Mouse (Mus musculus) erythroblast, embryonic 14.5 days (primary cell): ENCODE measurements around the gene Sbk1. TPM values are rescaled to one million over a fixed set of nuclear protein-coding genes. Genes with fewer than 3 reads are reported as not detected.

Experiments
- H3K27me3 ChIP-seq: 2 replicates; pipeline ENCODE4 v1.6.1; 2012; ENCODE audit warnings: inconsistent platforms; ENCODE audit not compliant: control insufficient read depth
- H3K36me3 ChIP-seq: 2 replicates; pipeline ENCODE4 v1.6.1; 2012; ENCODE audit warnings: mild to moderate bottlenecking, inconsistent platforms; ENCODE audit not compliant: control insufficient read depth
- H3K4me1 ChIP-seq: 2 replicates; pipeline ENCODE4 v1.6.1; 2012; ENCODE audit warnings: inconsistent platforms; ENCODE audit not compliant: control insufficient read depth
- H3K4me3 ChIP-seq: replicated peaks from 2 replicates; pipeline ENCODE3; 2012; ENCODE audit warnings: moderate library complexity, mild to moderate bottlenecking, inconsistent platforms
- H3K9me3 ChIP-seq: 2 replicates; pipeline ENCODE4 v1.6.1; 2012; ENCODE audit warnings: low read length, inconsistent platforms, mixed read lengths; ENCODE audit not compliant: control insufficient read depth
- GATA1 ChIP-seq: IDR thresholded peaks from 2 replicates; pipeline ENCODE4 v1.6.1; 2012; ENCODE audit warnings: low read length, inconsistent platforms, mixed read lengths
- TAL1 ChIP-seq: IDR thresholded peaks from 3 replicates; pipeline ENCODE4 v1.6.1; 2012; ENCODE audit warnings: low read length, inconsistent platforms, mixed read lengths
- polyA plus RNA-seq: library from polyadenylated mRNA; stranded (reverse); fragments of >175 nt; gene quantifications from 2 replicates; pipeline ENCODE4 v1.2.3, GENCODE M21; 2012

Sbk1 gene
- polyA plus RNA-seq, 1 experiment, result 0.05 TPM

DNA sequence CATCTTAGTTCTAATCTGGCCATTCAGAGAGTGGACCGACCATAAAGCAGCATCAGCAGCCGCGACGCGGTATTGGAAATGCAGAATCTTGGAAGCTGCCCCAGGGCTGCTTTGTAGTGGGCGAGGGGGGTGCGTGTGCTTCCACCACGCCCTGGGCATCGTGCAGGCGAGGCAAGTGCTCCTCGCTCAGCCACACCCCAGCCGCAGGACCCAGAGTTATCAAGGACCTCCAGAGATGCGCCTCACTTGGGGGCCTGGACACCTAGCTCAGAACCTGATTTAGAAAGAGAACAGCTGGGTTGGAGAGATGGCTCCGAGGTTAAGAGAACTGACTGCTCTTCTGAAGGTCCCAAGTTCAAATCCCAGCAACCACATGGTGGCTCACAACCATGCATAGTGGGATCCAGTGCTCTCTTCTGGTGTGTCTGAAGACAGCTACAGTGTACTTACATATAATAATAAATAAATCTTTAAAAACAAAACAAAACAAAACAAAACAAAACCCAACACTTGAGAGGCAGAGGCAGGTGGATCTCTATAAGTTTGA lies 31.5 kb upstream of the Sbk1 start:
- H3K4me3 ChIP-seq, result no peak overlapping the region
- H3K36me3 ChIP-seq, result no peaks in the 10 kb centered on the region
- H3K4me1 ChIP-seq, result peaks cover 5% of the 10 kb centered on the region
- no peaks in the 10 kb centered on the region for H3K27me3 ChIP-seq
- no peaks in the 10 kb centered on the region for H3K9me3 ChIP-seq
- no peak for TF ChIP-seq TAL1

DNA sequence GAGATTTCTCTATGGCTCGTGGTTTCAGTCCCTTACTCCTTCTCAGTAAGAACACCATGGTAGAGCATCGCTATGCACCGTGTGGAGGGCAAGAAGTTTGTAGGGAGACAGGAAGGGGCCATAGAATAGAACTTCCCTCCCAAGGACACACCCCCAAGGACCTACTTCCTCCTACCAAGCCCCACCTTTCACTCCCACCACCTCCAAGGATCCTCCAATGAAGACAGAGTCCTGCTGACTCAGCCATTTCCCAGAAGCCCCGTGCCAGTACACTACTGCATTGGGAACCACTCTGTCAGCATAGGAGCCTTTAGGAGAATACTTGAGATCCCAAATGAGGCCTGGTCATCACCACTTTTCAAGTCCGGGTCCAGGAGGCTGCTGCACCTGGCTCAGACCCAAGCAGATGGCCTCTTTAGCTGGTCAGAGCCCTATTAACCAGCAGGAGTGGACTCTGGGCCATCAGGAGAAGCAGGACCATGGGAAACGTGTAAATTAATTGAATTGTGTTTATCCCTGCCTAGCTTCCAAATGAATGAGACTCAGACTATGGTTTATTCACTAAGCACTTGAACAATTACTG lies 28.2 kb upstream of the Sbk1 start:
- Histone ChIP-seq H3K27me3 (peaks cover 6% of the 10 kb centered on the region; the same call in 1 of the 2 replicates), H3K36me3 (no peaks in the 10 kb centered on the region), H3K4me3 (no peak overlapping the region), H3K9me3 (no peaks in the 10 kb centered on the region), H3K4me1 (peaks cover 3% of the 10 kb centered on the region)
- no peak for TF ChIP-seq GATA1
- no peak for TF ChIP-seq TAL1

DNA sequence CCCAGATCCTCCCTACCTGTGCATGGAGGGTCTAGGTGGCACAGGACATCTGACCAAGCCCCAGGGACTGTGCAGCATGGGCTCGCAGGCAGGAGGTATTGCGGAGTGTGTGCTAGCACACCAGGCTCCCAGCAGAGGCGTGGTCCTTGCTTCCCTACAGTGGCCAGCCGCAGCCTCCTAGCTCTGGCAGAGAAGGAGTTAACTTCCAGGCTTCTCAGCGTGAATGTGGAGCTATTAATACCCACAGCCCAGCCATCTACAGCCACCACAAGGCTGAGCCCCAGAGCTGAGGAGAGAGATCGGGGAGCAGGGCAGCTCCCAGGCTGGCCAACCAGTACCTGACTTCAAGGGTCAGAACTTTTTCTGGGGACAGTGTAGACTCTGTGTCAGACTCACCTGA lies 24.3 kb upstream of the Sbk1 start:
- TF ChIP-seq TAL1 (no peak), GATA1 (no peak)
- no peaks in the 10 kb centered on the region for H3K36me3 ChIP-seq
- no peaks in the 10 kb centered on the region for H3K9me3 ChIP-seq
- no peaks in the 10 kb centered on the region for H3K4me1 ChIP-seq
- no peak overlapping the region for H3K4me3 ChIP-seq
- peaks cover 6% of the 10 kb centered on the region; the same call in 1 of the 2 replicates for H3K27me3 ChIP-seq

DNA sequence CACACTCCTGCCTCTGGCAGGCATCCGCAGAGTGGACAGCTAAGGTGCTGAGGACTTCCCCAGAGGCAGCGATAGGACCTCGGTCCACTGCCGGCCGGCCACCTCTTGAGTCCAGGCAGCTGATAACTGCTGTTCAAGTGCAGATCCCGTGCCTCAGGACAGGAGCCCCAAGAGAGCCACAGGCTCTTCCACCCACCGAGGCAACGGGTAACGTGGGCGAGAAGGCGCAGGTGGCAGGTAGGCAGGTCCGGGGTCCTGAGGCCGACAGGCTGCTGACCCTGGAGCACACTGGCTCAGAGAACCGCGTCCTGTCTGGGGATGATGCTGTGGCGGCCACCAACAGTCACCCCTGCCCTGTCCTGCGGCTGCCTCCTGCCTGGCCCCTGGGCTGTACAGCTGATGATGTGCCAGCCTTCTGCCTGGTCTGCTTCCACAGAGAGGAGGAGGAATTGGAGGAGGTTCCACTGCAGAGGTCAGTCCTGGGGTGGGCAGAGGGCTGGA lies 23.7 kb upstream of the Sbk1 start:
- Histone ChIP-seq H3K27me3 (peaks cover 6% of the 10 kb centered on the region; the same call in 1 of the 2 replicates), H3K4me1 (no peaks in the 10 kb centered on the region), H3K36me3 (no peaks in the 10 kb centered on the region), H3K9me3 (no peaks in the 10 kb centered on the region), H3K4me3 (no peak overlapping the region)
- TF ChIP-seq GATA1 (no peak), TAL1 (no peak)

DNA sequence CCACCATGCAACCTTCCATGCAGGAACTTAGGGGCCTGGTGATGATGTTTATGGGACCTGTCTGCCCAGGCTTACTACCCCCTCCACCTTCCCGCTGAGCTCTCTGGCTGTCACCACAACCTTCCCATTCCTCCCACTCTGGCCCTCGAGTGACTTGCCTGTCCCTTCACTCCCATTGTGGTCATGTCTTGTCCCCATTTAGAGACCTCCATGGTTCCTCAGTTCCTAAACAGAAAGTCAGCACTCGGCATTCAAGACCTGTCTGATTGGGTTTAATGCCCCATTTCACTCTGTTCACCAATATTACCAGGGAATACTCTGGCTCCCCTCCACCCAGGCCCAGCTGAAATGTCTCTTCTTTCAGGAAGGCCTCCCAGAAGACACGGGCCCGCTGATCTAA lies 23.3 kb upstream of the Sbk1 start:
- H3K9me3 ChIP-seq, result no peaks in the 10 kb centered on the region
- TF ChIP-seq TAL1 (no peak), GATA1 (no peak)
- no peaks in the 10 kb centered on the region for H3K4me1 ChIP-seq
- no peak overlapping the region for H3K4me3 ChIP-seq
- H3K27me3 ChIP-seq, result peaks cover 6% of the 10 kb centered on the region; the same call in 1 of the 2 replicates
- no peaks in the 10 kb centered on the region for H3K36me3 ChIP-seq

DNA sequence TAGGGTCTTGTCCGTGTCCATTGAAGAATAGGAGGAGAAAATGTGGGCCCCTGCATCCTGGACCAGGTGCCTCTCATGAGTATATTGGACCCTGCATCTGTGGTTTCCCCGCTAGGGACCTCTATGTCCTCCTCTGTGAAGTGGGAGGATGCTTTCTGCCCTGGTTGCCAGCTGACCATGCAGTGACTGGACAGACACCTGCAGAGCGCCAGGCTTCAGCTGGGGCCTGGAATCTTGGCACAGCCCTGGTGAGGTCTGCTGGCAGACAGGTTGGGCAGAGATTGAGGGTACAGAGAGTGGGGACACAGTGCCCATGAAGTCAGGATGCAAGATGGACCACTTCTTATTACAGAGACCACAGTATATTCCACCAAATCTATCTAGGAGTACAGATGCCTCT lies 22.4 kb upstream of the Sbk1 start:
- H3K36me3 ChIP-seq, result no peaks in the 10 kb centered on the region
- H3K4me1 ChIP-seq, result no peaks in the 10 kb centered on the region
- no peak overlapping the region for H3K4me3 ChIP-seq
- TF ChIP-seq TAL1, result no peak
- TF ChIP-seq GATA1, result no peak
- H3K27me3 ChIP-seq, result peaks cover 6% of the 10 kb centered on the region; the same call in 1 of the 2 replicates
- H3K9me3 ChIP-seq, result no peaks in the 10 kb centered on the region

DNA sequence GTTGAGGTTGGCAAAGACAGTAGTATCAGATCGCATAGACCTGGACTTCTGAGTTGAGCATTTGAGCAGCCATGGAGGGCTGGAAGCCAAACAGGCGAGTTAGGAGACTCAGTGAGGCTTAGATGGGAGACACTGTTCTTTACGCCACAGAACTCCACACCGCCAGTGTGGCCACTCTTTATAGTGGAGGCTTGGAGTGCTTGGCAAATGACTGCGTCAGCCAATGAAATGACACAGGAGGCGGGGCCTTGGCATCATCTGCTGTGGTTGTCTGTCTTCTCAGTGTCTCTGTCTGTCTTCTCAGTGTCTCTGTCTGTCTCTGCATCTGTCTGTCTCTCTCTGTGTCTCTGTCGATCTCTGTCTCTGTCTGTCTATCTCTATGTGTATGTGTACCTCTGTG lies 21.9 kb upstream of the Sbk1 start:
- TF ChIP-seq GATA1 (no peak), TAL1 (no peak)
- Histone ChIP-seq H3K36me3 (no peaks in the 10 kb centered on the region), H3K27me3 (peaks cover 6% of the 10 kb centered on the region; the same call in 1 of the 2 replicates), H3K4me1 (no peaks in the 10 kb centered on the region), H3K9me3 (no peaks in the 10 kb centered on the region), H3K4me3 (no peak overlapping the region)

DNA sequence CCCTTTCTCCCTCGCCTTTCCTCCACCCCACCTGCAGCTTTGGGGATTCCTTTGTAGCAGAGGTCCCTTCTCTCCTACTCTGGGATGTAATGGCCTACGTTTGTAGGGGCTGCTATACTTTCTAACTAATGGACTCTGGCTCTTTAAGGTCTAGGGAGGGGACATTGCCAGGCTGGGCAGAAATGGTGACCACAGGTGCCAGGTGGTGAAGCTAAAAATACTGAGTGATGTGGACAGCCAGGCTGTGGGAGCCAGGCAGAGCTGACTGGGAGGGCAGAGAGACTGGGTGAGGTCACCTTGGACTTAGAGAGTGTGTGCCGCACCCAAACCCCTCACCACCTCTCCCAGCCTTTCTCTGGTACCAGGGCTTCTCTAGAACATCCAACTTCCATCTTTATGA lies 20.7 kb upstream of the Sbk1 start:
- no peaks in the 10 kb centered on the region for H3K4me1 ChIP-seq
- TF ChIP-seq TAL1 (no peak), GATA1 (no peak)
- no peaks in the 10 kb centered on the region for H3K36me3 ChIP-seq
- H3K9me3 ChIP-seq, result no peaks in the 10 kb centered on the region
- peaks cover 6% of the 10 kb centered on the region; the same call in 1 of the 2 replicates for H3K27me3 ChIP-seq
- no peak overlapping the region for H3K4me3 ChIP-seq

DNA sequence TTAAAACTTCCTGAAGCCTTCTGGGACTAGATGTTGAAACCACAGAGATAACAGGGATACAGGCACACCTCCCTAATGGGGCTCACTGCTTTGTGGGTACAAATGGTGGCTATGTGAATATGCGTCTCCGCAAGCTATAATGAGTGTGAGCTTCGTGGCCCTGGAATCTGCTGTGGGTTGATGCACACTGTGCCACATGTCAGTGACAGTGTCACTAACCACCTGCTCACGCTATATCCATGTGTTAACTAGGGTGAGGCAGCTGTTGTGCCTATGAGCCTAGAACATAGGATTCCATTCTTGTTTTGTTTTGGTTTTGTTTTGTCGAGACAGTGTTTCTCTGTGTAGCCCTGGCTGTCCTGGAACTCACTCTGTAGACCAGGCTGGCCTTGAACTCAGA lies 20.2 kb upstream of the Sbk1 start:
- Histone ChIP-seq H3K9me3 (no peaks in the 10 kb centered on the region), H3K27me3 (peaks cover 6% of the 10 kb centered on the region; the same call in 1 of the 2 replicates), H3K4me3 (no peak overlapping the region), H3K36me3 (no peaks in the 10 kb centered on the region), H3K4me1 (no peaks in the 10 kb centered on the region)
- no peak for TF ChIP-seq TAL1
- no peak for TF ChIP-seq GATA1
